Mouse (Mus musculus): ENCODE data around the gene Hcar2.

The Hcar2 gene

GRCm38 (mm10) chr5:123865365-123865764 is at the start of gene Hcar2:
Gene Hcar2, minus strand, starts transcription at chr5:123865499.
- no peak for DNase-seq

GRCm38 (mm10) chr5:123914852-123915251 is 49.6 kb upstream of the Hcar2 start:
- no peak for DNase-seq

GRCm38 (mm10) chr5:123907631-123907977 is 42.3 kb upstream of the Hcar2 start:
- no peak for DNase-seq

- DNase-seq: peak; percentile 100
These were observed 41.8 kb upstream of the Hcar2 start, which contains the start of gene Denr for GRCm38 (mm10) chr5:123906976-123907630. Gene Denr, plus strand, starts transcription at chr5:123907175.

- peak; percentile 13 for DNase-seq
These were observed 41.1 kb upstream of the Hcar2 start for GRCm38 (mm10) chr5:123906146-123906975.

GRCm38 (mm10) chr5:123904059-123904672 is 38.9 kb upstream of the Hcar2 start:
- peak; percentile 14 for DNase-seq

GRCm38 (mm10) chr5:123897352-123897751 is 32.1 kb upstream of the Hcar2 start:
- DNase-seq: no peak

- no peak for DNase-seq
These were observed 31.1 kb upstream of the Hcar2 start for GRCm38 (mm10) chr5:123896395-123896794.

GRCm38 (mm10) chr5:123893520-123893919 is 28.2 kb upstream of the Hcar2 start:
- no peak for DNase-seq

- DNase-seq: peak; percentile 67
These were observed 26.4 kb upstream of the Hcar2 start for GRCm38 (mm10) chr5:123891669-123892068.

GRCm38 (mm10) chr5:123890987-123891386 is 25.7 kb upstream of the Hcar2 start:
- no peak for DNase-seq

- no peak for DNase-seq
These were observed 25.0 kb upstream of the Hcar2 start for GRCm38 (mm10) chr5:123890312-123890711.

GRCm38 (mm10) chr5:123886365-123886764 is 21.1 kb upstream of the Hcar2 start:
- DNase-seq: no peak

- DNase-seq: no peak
These were observed 19.0 kb upstream of the Hcar2 start for GRCm38 (mm10) chr5:123884332-123884731.

- DNase-seq: no peak
These were observed 18.6 kb upstream of the Hcar2 start for GRCm38 (mm10) chr5:123883891-123884290.

GRCm38 (mm10) chr5:123880778-123881177 is 15.5 kb upstream of the Hcar2 start:
- DNase-seq: no peak

GRCm38 (mm10) chr5:123879928-123880327 is 14.6 kb upstream of the Hcar2 start, which contains the start of gene Hcar1:
Gene Hcar1, minus strand, starts transcription at chr5:123880020.
- no peak for DNase-seq

- DNase-seq: no peak
These were observed 12.8 kb upstream of the Hcar2 start for GRCm38 (mm10) chr5:123878056-123878455.

GRCm38 (mm10) chr5:123874177-123874576 is 8.9 kb upstream of the Hcar2 start:
- DNase-seq: no peak

GRCm38 (mm10) chr5:123869615-123870014 is 4.3 kb upstream of the Hcar2 start:
- DNase-seq: no peak

- no peak for DNase-seq
These were observed 1.2 kb upstream of the Hcar2 start for GRCm38 (mm10) chr5:123866457-123866856.

GRCm38 (mm10) chr5:123863934-123864333 is 1.4 kb downstream of the Hcar2 start:
- DNase-seq: no peak

All from thymus, postnatal 14 days (tissue).